Mouse (Mus musculus): ENCODE results near the gene Tbx3.

- TF ChIP-seq CTCF (IDR thresholded peaks at IDR 0.05; ENCODE audit: low read depth) (no peak), EP300 (IDR thresholded peaks at IDR 0.05; ENCODE audit: low read depth) (no peak)
Measured at GRCm38 (mm10) chr5:119673716-119674605, 3.5 kb downstream of the Tbx3 start.
